Mouse (Mus musculus) heart, postnatal 0 days (tissue): ENCODE results near the gene Prox1.

Experiments
- CTCF ChIP-seq: IDR thresholded peaks from 2 replicates; pipeline ENCODE4 v1.5.1; 2016; ENCODE audit warnings: antibody characterized with exemption, control low read depth, low read depth
- EP300 ChIP-seq: IDR thresholded peaks from 2 replicates; pipeline ENCODE4 v1.6.1; 2016; ENCODE audit warnings: antibody characterized with exemption, low read depth

- TF ChIP-seq CTCF, result no peak
- TF ChIP-seq EP300, result no peak
These were observed 90.8 kb downstream of the Prox1 start for GRCm38 (mm10) chr1:190079643-190080275.
